Mouse (Mus musculus) spleen, embryonic (tissue): ENCODE results near the gene Sin3a.

Source experiments
- CTCF ChIA-PET: fragments of 350-600 bp; sonication (Branson Sonifier 250); formaldehyde crosslinking; loops from one replicate; lab custom pipeline; 2022; lab: Charles Lee

Gene Sin3a

GRCm38 (mm10) chr9:57130577-57131433 lies 59.0 kb downstream of the Sin3a start, which contains the start of gene Man2c1:
Gene Man2c1 (plus strand): TSS chr9:57130690.
- CTCF ChIA-PET: interaction anchor here (0.6 to 1.5 kb wide), 3 partner anchors 17 to 174 kb away, joined by 3 to 4 read pairs (median 3); partner anchors contain the start of gene Neil1

- CTCF ChIA-PET: interaction anchor here (0.6 kb wide), 1 partner anchor 215 kb away, joined by 5 read pairs; no protein-coding TSS in a partner anchor
Measured at GRCm38 (mm10) chr9:57137246-57137645, 65.4 kb downstream of the Sin3a start.

- CTCF ChIA-PET: no interaction called here
Measured at GRCm38 (mm10) chr9:57137777-57138176, 65.9 kb downstream of the Sin3a start.

GRCm38 (mm10) chr9:57138507-57138906 lies 66.7 kb downstream of the Sin3a start:
- CTCF ChIA-PET: no interaction called here

- CTCF ChIA-PET: no interaction called here
Measured at GRCm38 (mm10) chr9:57139110-57139509, 67.3 kb downstream of the Sin3a start.

GRCm38 (mm10) chr9:57139571-57139970 lies 67.7 kb downstream of the Sin3a start:
- CTCF ChIA-PET: no interaction called here

GRCm38 (mm10) chr9:57141417-57142353 lies 69.8 kb downstream of the Sin3a start:
- CTCF ChIA-PET: interaction anchor here (0.6 kb wide), 1 partner anchor 691 kb away, joined by 3 read pairs; no protein-coding TSS in a partner anchor

GRCm38 (mm10) chr9:57143212-57143611 lies 71.4 kb downstream of the Sin3a start:
- CTCF ChIA-PET: no interaction called here

GRCm38 (mm10) chr9:57144830-57145229 lies 73.0 kb downstream of the Sin3a start:
- CTCF ChIA-PET: no interaction called here

- CTCF ChIA-PET: no interaction called here
Measured at GRCm38 (mm10) chr9:57146451-57147066, 74.7 kb downstream of the Sin3a start.

- CTCF ChIA-PET: interaction anchor here (0.6 to 0.8 kb wide), 2 partner anchors 16 to 70 kb away, joined by 3 read pairs; no protein-coding TSS in a partner anchor
Measured at GRCm38 (mm10) chr9:57147205-57148143, 75.6 kb downstream of the Sin3a start.

GRCm38 (mm10) chr9:57148144-57148878 lies 76.5 kb downstream of the Sin3a start, which contains the start of gene Neil1:
Gene Neil1 (minus strand): TSS chr9:57148305.
- CTCF ChIA-PET: interaction anchor here (0.8 to 2.0 kb wide), 2 partner anchors 10 to 17 kb away, joined by 3 to 6 read pairs; partner anchors contain the start of gene Commd4

GRCm38 (mm10) chr9:57149021-57149420 lies 77.2 kb downstream of the Sin3a start:
- CTCF ChIA-PET: interaction anchor here (2.0 kb wide), 1 partner anchor 9 kb away, joined by 6 read pairs; the partner anchor contains the start of gene Commd4

- CTCF ChIA-PET: interaction anchor here (2.0 kb wide), 1 partner anchor 8 kb away, joined by 6 read pairs; the partner anchor contains the start of gene Commd4
Measured at GRCm38 (mm10) chr9:57150192-57150591, 78.4 kb downstream of the Sin3a start.

GRCm38 (mm10) chr9:57152331-57152730 lies 80.5 kb downstream of the Sin3a start:
- CTCF ChIA-PET: no interaction called here

GRCm38 (mm10) chr9:57156383-57156782 lies 84.5 kb downstream of the Sin3a start:
- CTCF ChIA-PET: no interaction called here

- CTCF ChIA-PET: no interaction called here
Measured at GRCm38 (mm10) chr9:57156823-57157222, 85.0 kb downstream of the Sin3a start.

- CTCF ChIA-PET: interaction anchor here (1.9 kb wide), 1 partner anchor 8 kb away, joined by 6 read pairs; no protein-coding TSS in a partner anchor
Measured at GRCm38 (mm10) chr9:57157499-57157898, 85.7 kb downstream of the Sin3a start.

GRCm38 (mm10) chr9:57158013-57158470 lies 86.2 kb downstream of the Sin3a start, which contains the start of gene Commd4:
Gene Commd4 (minus strand): TSS chr9:57158331.
- CTCF ChIA-PET: interaction anchor here (1.9 kb wide), 1 partner anchor 9 kb away, joined by 6 read pairs; no protein-coding TSS in a partner anchor
